Mouse (Mus musculus) lung, postnatal 0 days (tissue): ENCODE results near the gene Rngtt.

Source experiments
- CTCF ChIP-seq: IDR thresholded peaks from 2 replicates; pipeline ENCODE4 v1.5.1; 2016; ENCODE audit warnings: antibody characterized with exemption, mild to moderate bottlenecking
- EP300 ChIP-seq: IDR thresholded peaks from 2 replicates; pipeline ENCODE4 v1.6.1; 2016; ENCODE audit warnings: antibody characterized with exemption, mild to moderate bottlenecking, control low read depth

GRCm38 (mm10) chr4:33544755-33545576, 234.9 kb downstream of the Rngtt start:
- TF ChIP-seq CTCF, result no peak
- TF ChIP-seq EP300, result no peak
